Mouse (Mus musculus) adrenal gland, postnatal 36 days (tissue): ENCODE measurements around the gene Gsta2. TPM values are rescaled to one million over a fixed set of nuclear protein-coding genes. Genes with fewer than 3 reads are reported as not detected.
"Not testable (repeated sequence)": the region's sequence is repeated elsewhere in the genome, so short reads cannot be mapped to it uniquely, and the experiment has no call there.

Experiments used
- DNase-seq, 2 experiments: peaks; one replicate each; pipeline ENCODE4 v3.0.0; 2021; ENCODE audit warnings: mixed read lengths in 1 of 2
- long read RNA-seq, 2 experiments: library from polyadenylated mRNA; stranded (forward); transcript quantifications; one replicate each; pipeline ENCODE4 v2.0.0; 2021; ENCODE audit warnings: borderline sequencing depth in 2 of 2
- total RNA-seq, 2 experiments: library from RNA; stranded (reverse); gene quantifications; 2 replicates each; pipeline ENCODE4 v1.2.3; 2021

The Gsta2 gene
- total RNA-seq: 1 to 10 TPM in 1 of 2 experiments, not detected in 1; 9.2 TPM
- long read RNA-seq, experiment 1, transcript Gsta2-201 (7 exons, 870 nt): major isoform, 6 of 7 reads
- long read RNA-seq, experiment 1, partial matches to known transcripts: 1 of 7 reads
- long read RNA-seq, experiment 1, other reads (novel, unspliced or antisense): 0 of 7 reads
- long read RNA-seq, experiment 2, partial matches to known transcripts: 0 of 1 reads
- long read RNA-seq, experiment 2, other reads (novel, unspliced or antisense): 0 of 1 reads

GRCm38 (mm10) chr9:78355611-78356010, at the start of gene Gsta2:
Gene Gsta2, minus strand, starts transcription at chr9:78355788.
- no peak for DNase-seq

GRCm38 (mm10) chr9:78401596-78401995, 46.0 kb upstream of the Gsta2 start:
- no peak for DNase-seq

- DNase-seq: no peak
These were observed 45.0 kb upstream of the Gsta2 start for GRCm38 (mm10) chr9:78400570-78400969.

- no peak for DNase-seq
These were observed 40.9 kb upstream of the Gsta2 start for GRCm38 (mm10) chr9:78396517-78396916.

GRCm38 (mm10) chr9:78395630-78396351, 40.2 kb upstream of the Gsta2 start, which contains the start of gene Ddx43:
Gene Ddx43, plus strand, starts transcription at chr9:78395777.
- DNase-seq: peak; percentile 27 to 35

GRCm38 (mm10) chr9:78395244-78395629, 39.6 kb upstream of the Gsta2 start:
- no peak for DNase-seq

GRCm38 (mm10) chr9:78394602-78395001, 39.0 kb upstream of the Gsta2 start:
- DNase-seq: no peak

- DNase-seq: no peak
These were observed 38.2 kb upstream of the Gsta2 start for GRCm38 (mm10) chr9:78393741-78394140.

- DNase-seq: no peak
These were observed 34.4 kb upstream of the Gsta2 start for GRCm38 (mm10) chr9:78389981-78390380.

GRCm38 (mm10) chr9:78386947-78387346, 31.4 kb upstream of the Gsta2 start:
- no peak for DNase-seq

GRCm38 (mm10) chr9:78385893-78386292, 30.3 kb upstream of the Gsta2 start:
- DNase-seq: peak in 1 of 2 experiments; percentile 12

GRCm38 (mm10) chr9:78378113-78378785, 22.7 kb upstream of the Gsta2 start, which contains the start of gene Ooep:
Gene Ooep, minus strand, starts transcription at chr9:78378725.
- peak in 1 of 2 experiments; percentile 6 for DNase-seq

GRCm38 (mm10) chr9:78377546-78377945, 22.0 kb upstream of the Gsta2 start:
- DNase-seq: no peak

GRCm38 (mm10) chr9:78375486-78375885, 19.9 kb upstream of the Gsta2 start:
- no peak for DNase-seq

- no peak for DNase-seq
These were observed 19.3 kb upstream of the Gsta2 start for GRCm38 (mm10) chr9:78374885-78375389.

GRCm38 (mm10) chr9:78374397-78374796, 18.8 kb upstream of the Gsta2 start:
- no peak for DNase-seq

GRCm38 (mm10) chr9:78372827-78373504, 17.4 kb upstream of the Gsta2 start:
- DNase-seq: no peak

- no peak for DNase-seq
These were observed 15.9 kb upstream of the Gsta2 start for GRCm38 (mm10) chr9:78371441-78371840.

- DNase-seq: no peak
These were observed 14.2 kb upstream of the Gsta2 start for GRCm38 (mm10) chr9:78369786-78370185.

GRCm38 (mm10) chr9:78369349-78369748, 13.8 kb upstream of the Gsta2 start:
- no peak for DNase-seq

GRCm38 (mm10) chr9:78368671-78369293, 13.2 kb upstream of the Gsta2 start:
- no peak for DNase-seq

- not testable (repeated sequence) for DNase-seq
These were observed 12.4 kb upstream of the Gsta2 start, which contains the start of gene Dppa5a for GRCm38 (mm10) chr9:78367959-78368358. Gene Dppa5a, minus strand, starts transcription at chr9:78368177.
